Mouse (Mus musculus): Measurements from ENCODE around the gene Arrdc2. TPM values are rescaled to one million over a fixed set of nuclear protein-coding genes. Genes with fewer than 3 reads are reported as not detected.

The Arrdc2 gene
- 8.1 and 8.6 TPM in 2 replicates for polyA plus RNA-seq (2015; fragmentation: Nextera tagmentation; extraction: Ambion mirVana)

GRCm38 (mm10) chr8:70839408-70840351, at the start of gene Arrdc2:
Arrdc2 (minus strand) TSS chr8:70839720.
- 2% methylated on average over 55 of the region's 55 CpGs for WGBS
- Histone ChIP-seq H3K9me3 (no peaks in the 10 kb centered on the region), H3K4me1 (peaks cover 20% of the 10 kb centered on the region), H3K9ac (peak within 1 kb of the TSS; percentile 67), H3K27ac (peak within 1 kb of the TSS; percentile 93), H3K4me3 (peak within 1 kb of the TSS; percentile 72), H3K36me3 (replicated peaks) (no peaks in the 10 kb centered on the region), H3K27me3 (replicated peaks) (no peaks in the 10 kb centered on the region), H3K4me2 (peak within 1 kb of the TSS; percentile 84)
- peak; percentile 96 for ATAC-seq (replicated peaks)

- Histone ChIP-seq H3K36me3 (replicated peaks) (no peaks in the 10 kb centered on the region), H3K9me3 (no peaks in the 10 kb centered on the region), H3K4me3 (no peak overlapping the region), H3K9ac (no peak overlapping the region), H3K4me1 (peaks cover 7% of the 10 kb centered on the region), H3K4me2 (peak overlapping the region; percentile 23; the same call in 1 of the 2 replicates), H3K27ac (no peak overlapping the region), H3K27me3 (replicated peaks) (peaks cover 30% of the 10 kb centered on the region)
- ATAC-seq (replicated peaks), result no peak
- 3% methylated on average over 18 of the region's 18 CpGs for WGBS
Measured at GRCm38 (mm10) chr8:70887669-70888068, 48.1 kb upstream of the Arrdc2 start.

- Histone ChIP-seq H3K9me3 (no peaks in the 10 kb centered on the region), H3K4me3 (no peak overlapping the region), H3K4me2 (no peak overlapping the region), H3K9ac (no peak overlapping the region), H3K36me3 (replicated peaks) (no peaks in the 10 kb centered on the region), H3K4me1 (no peaks in the 10 kb centered on the region), H3K27me3 (replicated peaks) (peaks cover 9% of the 10 kb centered on the region), H3K27ac (no peak overlapping the region)
- no peak for ATAC-seq (replicated peaks)
- 19% methylated on average over 12 of the region's 12 CpGs for WGBS
Measured at GRCm38 (mm10) chr8:70885612-70886011, 46.1 kb upstream of the Arrdc2 start.

- Histone ChIP-seq H3K4me1 (peaks cover 1% of the 10 kb centered on the region; the same call in 1 of the 2 replicates), H3K9ac (no peak overlapping the region), H3K27ac (no peak overlapping the region), H3K9me3 (no peaks in the 10 kb centered on the region), H3K36me3 (replicated peaks) (no peaks in the 10 kb centered on the region), H3K4me3 (no peak overlapping the region), H3K4me2 (no peak overlapping the region), H3K27me3 (replicated peaks) (0 out of 2 replicates have a peak, but pooled peaks cover 6% of the 10 kb centered on the region)
- ATAC-seq (replicated peaks), result no peak
- WGBS, result 86% methylated on average over 10 of the region's 10 CpGs
Measured at GRCm38 (mm10) chr8:70884683-70885082, 45.2 kb upstream of the Arrdc2 start.

GRCm38 (mm10) chr8:70884186-70884585, 44.7 kb upstream of the Arrdc2 start:
- Histone ChIP-seq H3K9ac (no peak overlapping the region), H3K4me1 (peaks cover 3% of the 10 kb centered on the region; the same call in 1 of the 2 replicates), H3K4me3 (no peak overlapping the region), H3K4me2 (no peak overlapping the region), H3K36me3 (replicated peaks) (no peaks in the 10 kb centered on the region), H3K27ac (no peak overlapping the region), H3K9me3 (no peaks in the 10 kb centered on the region), H3K27me3 (replicated peaks) (0 out of 2 replicates have a peak, but pooled peaks cover 6% of the 10 kb centered on the region)
- WGBS, result 80% methylated on average over 4 of the region's 4 CpGs
- no peak for ATAC-seq (replicated peaks)

- peaks cover 3% of the 10 kb centered on the region; the same call in 1 of the 2 replicates for H3K4me1 ChIP-seq
- no peak overlapping the region for H3K4me2 ChIP-seq
- H3K4me3 ChIP-seq, result no peak overlapping the region
- WGBS, result 32% methylated on average over 11 of the region's 11 CpGs
- H3K9me3 ChIP-seq, result no peaks in the 10 kb centered on the region
- ATAC-seq (replicated peaks), result no peak
- H3K27me3 ChIP-seq (replicated peaks), result 0 out of 2 replicates have a peak, but pooled peaks cover 3% of the 10 kb centered on the region
- H3K27ac ChIP-seq, result no peak overlapping the region
- H3K36me3 ChIP-seq (replicated peaks), result no peaks in the 10 kb centered on the region
- H3K9ac ChIP-seq, result no peak overlapping the region
Measured at GRCm38 (mm10) chr8:70880546-70880945, 41.0 kb upstream of the Arrdc2 start.

- Histone ChIP-seq H3K36me3 (replicated peaks) (no peaks in the 10 kb centered on the region), H3K4me3 (no peak overlapping the region), H3K27me3 (replicated peaks) (0 out of 2 replicates have a peak, but pooled peaks cover 3% of the 10 kb centered on the region), H3K27ac (no peak overlapping the region), H3K4me2 (no peak overlapping the region), H3K9ac (no peak overlapping the region), H3K4me1 (peaks cover 3% of the 10 kb centered on the region; the same call in 1 of the 2 replicates), H3K9me3 (no peaks in the 10 kb centered on the region)
- no peak for ATAC-seq (replicated peaks)
- WGBS, result 11% methylated on average over 4 of the region's 4 CpGs
Measured at GRCm38 (mm10) chr8:70880126-70880525, 40.6 kb upstream of the Arrdc2 start.

- no peaks in the 10 kb centered on the region for H3K36me3 ChIP-seq (replicated peaks)
- no peak overlapping the region for H3K27ac ChIP-seq
- 0 out of 2 replicates have a peak, but pooled peaks cover 3% of the 10 kb centered on the region for H3K27me3 ChIP-seq (replicated peaks)
- H3K4me1 ChIP-seq, result peaks cover 3% of the 10 kb centered on the region; the same call in 1 of the 2 replicates
- H3K9me3 ChIP-seq, result no peaks in the 10 kb centered on the region
- H3K9ac ChIP-seq, result no peak overlapping the region
- no peak for ATAC-seq (replicated peaks)
- no peak overlapping the region for H3K4me3 ChIP-seq
- no peak overlapping the region for H3K4me2 ChIP-seq
- 44% methylated on average over 4 of the region's 4 CpGs for WGBS
Measured at GRCm38 (mm10) chr8:70879500-70879899, 40.0 kb upstream of the Arrdc2 start.

GRCm38 (mm10) chr8:70878178-70878577, 38.7 kb upstream of the Arrdc2 start:
- H3K4me3 ChIP-seq, result no peak overlapping the region
- peaks cover 9% of the 10 kb centered on the region; the same call in 1 of the 2 replicates for H3K4me1 ChIP-seq
- no peak overlapping the region for H3K4me2 ChIP-seq
- H3K9ac ChIP-seq, result no peak overlapping the region
- H3K27ac ChIP-seq, result no peak overlapping the region
- no peak for ATAC-seq (replicated peaks)
- 48% methylated on average over 2 of the region's 2 CpGs for WGBS
- H3K27me3 ChIP-seq (replicated peaks), result 0 out of 2 replicates have a peak, but pooled peaks cover 3% of the 10 kb centered on the region
- H3K36me3 ChIP-seq (replicated peaks), result no peaks in the 10 kb centered on the region
- no peaks in the 10 kb centered on the region for H3K9me3 ChIP-seq

GRCm38 (mm10) chr8:70876382-70876781, 36.9 kb upstream of the Arrdc2 start:
- ATAC-seq (replicated peaks), result no peak
- WGBS, result 72% methylated on average over 4 of the region's 4 CpGs

GRCm38 (mm10) chr8:70874441-70874840, 34.9 kb upstream of the Arrdc2 start:
- Histone ChIP-seq H3K4me1 (peaks cover 25% of the 10 kb centered on the region), H3K9me3 (no peaks in the 10 kb centered on the region), H3K36me3 (replicated peaks) (no peaks in the 10 kb centered on the region), H3K27me3 (replicated peaks) (no peaks in the 10 kb centered on the region), H3K9ac (no peak overlapping the region), H3K4me2 (no peak overlapping the region), H3K27ac (peak overlapping the region; percentile 90; the same call in 1 of the 2 replicates), H3K4me3 (no peak overlapping the region)
- WGBS, result 91% methylated on average over 13 of the region's 13 CpGs
- ATAC-seq (replicated peaks), result no peak

More at GRCm38 (mm10) chr8:70876382-70876781, 36.9 kb upstream of the Arrdc2 start:
- Histone ChIP-seq H3K9ac (no peak overlapping the region), H3K27me3 (replicated peaks) (0 out of 2 replicates have a peak, but pooled peaks cover 3% of the 10 kb centered on the region), H3K4me2 (no peak overlapping the region), H3K4me3 (no peak overlapping the region), H3K9me3 (no peaks in the 10 kb centered on the region), H3K4me1 (peaks cover 23% of the 10 kb centered on the region), H3K36me3 (replicated peaks) (no peaks in the 10 kb centered on the region), H3K27ac (no peak overlapping the region)

- H3K27ac ChIP-seq, result peak within 1 kb of the TSS; percentile 90
- peak within 1 kb of the TSS; percentile 49 for H3K9ac ChIP-seq
- H3K36me3 ChIP-seq (replicated peaks), result no peaks in the 10 kb centered on the region
- peak; percentile 87 for ATAC-seq (replicated peaks)
- H3K4me3 ChIP-seq, result peak within 1 kb of the TSS; percentile 50
- peak within 1 kb of the TSS; percentile 87 for H3K4me2 ChIP-seq
- H3K4me1 ChIP-seq, result peaks cover 35% of the 10 kb centered on the region
- WGBS, result 1% methylated on average over 46 of the region's 46 CpGs
- H3K9me3 ChIP-seq, result no peaks in the 10 kb centered on the region
- no peaks in the 10 kb centered on the region for H3K27me3 ChIP-seq (replicated peaks)
Measured at GRCm38 (mm10) chr8:70873364-70873985, 34.0 kb upstream of the Arrdc2 start, which contains the start of gene Ccdc124. Ccdc124 (minus strand) TSS chr8:70873935.

Data from midbrain, embryonic 15.5 days (tissue).